Mouse (Mus musculus): ENCODE measurements around the gene Gsta2. TPM values are rescaled to one million over a fixed set of nuclear protein-coding genes. Genes with fewer than 3 reads are reported as not detected.
A peak's percentile ranks its signal among the peaks of the same experiment; 100 is the strongest.
"Not testable (repeated sequence)": the region's sequence is repeated elsewhere in the genome, so short reads cannot be mapped to it uniquely, and the experiment has no call there.

Gene Gsta2
- polyA plus RNA-seq, 1 experiment from 2014 or later = not detected

DNA sequence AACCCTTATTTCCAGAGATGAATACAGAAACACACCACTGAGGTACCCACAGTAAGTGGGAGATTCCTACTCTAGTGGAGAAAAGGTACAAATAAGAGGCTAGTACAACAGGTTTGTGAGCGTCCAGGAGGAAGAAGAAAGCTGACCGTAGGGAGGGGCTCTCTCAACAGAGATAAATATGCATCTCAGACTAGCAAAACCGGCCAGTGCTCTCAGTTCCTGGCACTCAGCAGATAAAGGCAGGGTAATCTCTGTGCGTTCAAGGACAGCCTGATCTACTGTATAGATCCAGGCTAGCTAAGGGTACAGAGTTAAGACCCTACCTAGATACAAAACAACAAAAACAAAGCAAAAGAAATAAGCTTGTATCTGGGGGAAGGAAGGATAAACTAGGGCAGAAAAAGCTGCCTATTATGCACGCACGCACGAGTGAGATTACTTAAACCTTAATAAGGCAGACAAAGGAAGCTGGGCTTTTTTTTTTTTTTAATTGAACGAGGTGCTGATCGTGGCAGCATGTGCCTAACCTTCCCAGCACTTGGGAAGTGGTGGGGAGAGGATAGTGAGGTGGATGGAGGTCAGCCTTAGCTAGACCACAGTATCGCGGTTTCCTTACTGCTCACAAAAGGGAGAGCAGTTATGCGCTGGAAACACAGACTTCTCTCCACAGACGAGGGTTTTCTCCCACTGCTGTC is 10.4 kb upstream of the Gsta2 start:
- ATAC-seq (ENCODE audit: low read depth) (no peak), DNase-seq (no peak)
- Histone ChIP-seq H3K36me3 (no peaks in the 10 kb centered on the region), H3K27ac (no peak overlapping the region), H3K27me3 (no peaks in the 10 kb centered on the region), H3K4me3 (replicated peaks) (no peak overlapping the region), H3K4me1 (replicated peaks) (no peaks in the 10 kb centered on the region), H3K4me2 (no peak overlapping the region), H3K9me3 (replicated peaks) (no peaks in the 10 kb centered on the region), H3K9ac (no peak overlapping the region)
- WGBS (ENCODE audit: insufficient replicate concordance) = 38% methylated on average over 13 of the region's 13 CpGs

DNA sequence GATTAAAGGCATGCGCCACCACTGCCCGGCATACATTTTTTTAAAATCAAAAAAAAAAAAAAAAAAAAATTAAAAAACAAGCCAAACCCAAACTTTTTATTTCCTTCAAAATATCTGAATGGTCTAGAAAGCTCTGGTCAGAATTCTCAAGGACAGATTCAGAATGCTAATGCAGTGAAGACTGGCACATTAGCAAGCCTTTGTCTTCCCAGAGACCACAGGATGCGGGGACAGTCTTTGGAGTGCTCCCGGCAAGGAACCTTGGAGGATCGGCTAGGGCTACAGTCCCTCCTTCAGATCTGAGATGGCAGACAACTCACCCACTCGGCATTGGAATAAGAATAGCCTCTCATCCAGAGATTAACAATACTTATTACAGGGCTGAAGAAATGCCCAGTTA is 9.1 kb upstream of the Gsta2 start:
- Histone ChIP-seq H3K4me3 (replicated peaks) (no peak overlapping the region), H3K4me1 (replicated peaks) (no peaks in the 10 kb centered on the region), H3K36me3 (no peaks in the 10 kb centered on the region), H3K27ac (no peak overlapping the region), H3K27me3 (no peaks in the 10 kb centered on the region), H3K9me3 (replicated peaks) (no peaks in the 10 kb centered on the region), H3K9ac (no peak overlapping the region), H3K4me2 (no peak overlapping the region)
- 82% methylated on average over 6 of the region's 6 CpGs for WGBS (ENCODE audit: insufficient replicate concordance)
- DNase-seq (no peak), ATAC-seq (ENCODE audit: low read depth) (no peak)

DNA sequence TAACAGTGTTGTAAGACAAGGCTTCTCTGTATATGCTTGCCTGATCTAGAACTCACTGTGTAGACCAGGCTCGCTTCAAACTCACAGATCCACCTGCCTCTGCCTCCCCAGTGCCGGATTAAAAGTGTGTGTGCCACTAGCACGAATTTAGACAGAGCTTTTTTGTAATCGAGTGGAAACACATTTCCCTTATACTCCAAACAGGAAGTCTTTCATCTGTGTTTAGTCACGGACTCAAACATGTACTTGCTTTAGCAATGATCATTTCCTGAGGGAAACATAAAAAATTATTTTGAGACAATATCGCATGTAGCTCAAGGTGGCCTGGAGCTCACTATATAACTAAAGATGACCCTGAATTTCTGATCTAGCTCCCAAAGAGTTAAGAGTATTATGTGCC is 7.8 kb upstream of the Gsta2 start:
- no peak overlapping the region for H3K4me2 ChIP-seq
- H3K27ac ChIP-seq = no peak overlapping the region
- H3K4me1 ChIP-seq (replicated peaks) = no peaks in the 10 kb centered on the region
- no peak overlapping the region for H3K4me3 ChIP-seq (replicated peaks)
- DNase-seq = no peak
- no peak for ATAC-seq (ENCODE audit: low read depth)
- H3K9ac ChIP-seq = no peak overlapping the region
- H3K36me3 ChIP-seq = no peaks in the 10 kb centered on the region
- H3K27me3 ChIP-seq = no peaks in the 10 kb centered on the region
- WGBS (ENCODE audit: insufficient replicate concordance) = 26% methylated on average over 6 of the region's 6 CpGs
- no peaks in the 10 kb centered on the region for H3K9me3 ChIP-seq (replicated peaks)

DNA sequence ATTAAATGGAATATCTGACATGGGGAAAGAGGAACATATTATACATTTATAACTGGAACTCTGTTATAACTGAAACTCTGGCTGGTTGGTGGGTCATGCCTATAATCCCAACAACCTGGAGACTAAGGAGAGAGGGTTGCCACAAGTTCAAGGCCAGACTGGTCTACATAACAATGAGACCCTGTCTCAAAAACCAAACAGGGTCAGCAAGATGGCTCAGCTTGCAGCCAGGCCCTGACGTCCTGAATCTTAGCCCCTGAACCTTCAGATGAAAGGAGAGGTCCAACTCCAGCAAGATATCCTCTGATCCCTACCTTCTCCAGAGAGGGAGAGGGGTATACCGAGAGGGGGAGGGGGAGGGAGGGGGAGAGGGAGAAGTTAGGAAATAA is 4.9 kb upstream of the Gsta2 start:
- no peaks in the 10 kb centered on the region for H3K27me3 ChIP-seq
- DNase-seq = no peak
- no peak overlapping the region for H3K4me3 ChIP-seq (replicated peaks)
- no peak for ATAC-seq (ENCODE audit: low read depth)
- H3K4me1 ChIP-seq (replicated peaks) = no peaks in the 10 kb centered on the region
- WGBS (ENCODE audit: insufficient replicate concordance) = 31% methylated on average over 2 of the region's 2 CpGs
- no peak overlapping the region for H3K9ac ChIP-seq
- no peaks in the 10 kb centered on the region for H3K36me3 ChIP-seq
- no peaks in the 10 kb centered on the region for H3K9me3 ChIP-seq (replicated peaks)
- H3K27ac ChIP-seq = no peak overlapping the region
- H3K4me2 ChIP-seq = no peak overlapping the region

DNA sequence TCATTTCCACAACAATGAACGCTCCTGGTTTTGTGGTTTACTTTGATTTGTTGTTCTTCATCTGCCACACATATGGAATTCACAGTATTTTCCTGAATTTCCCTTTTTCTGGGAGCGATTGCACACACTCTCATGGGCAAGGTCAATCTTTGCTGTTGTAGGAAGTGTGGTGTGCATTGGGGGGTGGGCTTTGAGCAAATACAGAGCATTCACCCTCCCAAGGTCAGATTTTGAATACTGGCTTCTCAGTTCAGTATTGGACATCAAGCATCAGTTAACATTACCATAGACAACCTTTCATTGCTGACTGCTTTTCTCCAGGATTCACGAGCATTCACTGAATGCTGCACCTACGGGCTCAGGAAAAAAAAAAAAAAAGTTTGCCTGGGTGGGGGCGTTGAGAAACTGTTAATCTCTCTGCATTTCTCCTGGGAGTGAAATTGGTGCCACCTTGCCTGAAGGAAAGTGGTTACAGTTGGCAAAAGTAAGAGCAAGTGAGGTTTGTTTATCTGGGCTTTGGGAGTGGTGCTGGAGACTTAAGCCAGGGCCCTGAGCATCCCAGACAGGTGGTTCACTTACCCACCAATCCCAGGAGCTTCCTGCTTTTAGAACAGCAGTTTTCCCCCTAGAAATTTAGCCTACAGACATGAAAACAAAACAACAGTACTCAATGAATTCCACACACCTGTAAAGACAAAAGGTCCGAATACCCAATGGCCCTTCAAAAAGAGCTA is 4.3 kb upstream of the Gsta2 start:
- H3K4me3 ChIP-seq (replicated peaks) = no peak overlapping the region
- ATAC-seq (ENCODE audit: low read depth) (no peak), DNase-seq (no peak)
- H3K4me1 ChIP-seq (replicated peaks) = no peaks in the 10 kb centered on the region
- no peaks in the 10 kb centered on the region for H3K36me3 ChIP-seq
- WGBS (ENCODE audit: insufficient replicate concordance) = 62% methylated on average over 6 of the region's 6 CpGs
- H3K27me3 ChIP-seq = no peaks in the 10 kb centered on the region
- no peak overlapping the region for H3K4me2 ChIP-seq
- H3K27ac ChIP-seq = no peak overlapping the region
- H3K9me3 ChIP-seq (replicated peaks) = no peaks in the 10 kb centered on the region
- H3K9ac ChIP-seq = no peak overlapping the region

DNA sequence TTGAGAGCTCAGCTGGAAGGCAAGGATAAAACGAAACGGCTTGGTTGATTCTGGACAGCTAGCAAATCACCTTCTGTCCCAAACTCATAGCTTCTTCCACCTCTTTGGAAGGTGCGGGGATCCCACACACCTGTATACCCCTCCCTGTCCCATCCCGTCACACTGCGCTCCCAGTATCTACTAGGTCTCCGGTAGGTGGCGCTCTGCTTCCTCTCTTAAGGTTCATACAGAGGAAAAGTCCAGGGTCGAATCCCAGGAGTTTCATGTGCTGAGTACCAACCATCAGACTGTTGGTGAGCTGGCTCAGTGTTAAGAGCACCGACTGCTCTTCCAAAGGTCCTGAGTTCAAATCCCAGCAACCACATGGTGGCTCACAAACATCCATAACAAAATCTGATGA is 2.5 kb upstream of the Gsta2 start:
- 10% methylated on average over 9 of the region's 9 CpGs for WGBS (ENCODE audit: insufficient replicate concordance)
- ATAC-seq (ENCODE audit: low read depth) = 0 out of 2 replicates have a peak, but pooled peaks have one; percentile 47

DNA sequence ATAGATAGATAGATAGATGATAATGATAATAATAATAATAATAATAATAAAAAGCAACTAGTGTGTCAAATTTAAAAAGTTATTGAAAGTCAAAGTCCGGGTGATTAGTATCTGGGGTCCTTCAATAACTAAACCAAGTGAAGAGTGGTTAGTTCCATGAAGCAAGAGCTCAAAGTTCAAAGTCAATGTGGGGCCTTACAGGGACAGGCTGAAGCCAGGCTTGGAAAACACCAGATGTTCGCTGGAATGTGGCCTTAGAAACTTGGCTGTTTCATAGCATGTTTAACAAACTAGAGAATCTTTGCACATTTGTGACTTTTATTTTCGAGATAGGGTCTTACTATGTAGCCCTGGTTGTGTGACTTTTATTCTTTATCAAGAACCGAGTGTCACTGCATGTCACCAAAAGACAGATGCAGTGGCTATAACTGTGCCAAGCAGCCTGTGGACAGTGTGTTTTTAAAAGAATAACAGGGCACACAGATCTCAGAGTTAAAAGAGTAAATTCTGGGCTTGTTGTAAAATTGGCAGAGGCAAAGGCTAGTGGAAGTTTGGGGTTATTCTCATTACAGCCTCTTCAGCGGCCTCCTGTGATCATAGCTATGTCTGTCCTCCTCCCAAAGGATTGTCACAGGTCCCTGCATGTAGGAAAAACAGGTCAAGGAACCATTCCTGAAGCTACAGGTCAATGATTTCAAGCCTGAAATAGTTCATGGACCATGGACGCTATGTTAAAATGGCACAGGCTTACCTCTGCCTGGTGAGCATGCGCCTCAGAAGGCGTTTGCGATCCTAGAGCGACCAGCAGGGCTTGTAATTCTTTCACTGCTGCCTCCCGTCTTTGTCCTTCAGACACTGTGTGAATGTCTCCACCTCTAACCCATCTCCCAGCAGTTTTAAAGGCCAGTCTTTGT is 666 bp downstream of the Gsta2 start:
- 61% methylated on average over 11 of the region's 11 CpGs for WGBS (ENCODE audit: insufficient replicate concordance)
- Histone ChIP-seq H3K4me1 (replicated peaks) (no peaks in the 10 kb centered on the region), H3K9ac (no peak overlapping the region), H3K36me3 (no peaks in the 10 kb centered on the region), H3K27me3 (no peaks in the 10 kb centered on the region), H3K4me3 (replicated peaks) (no peak overlapping the region), H3K9me3 (replicated peaks) (no peaks in the 10 kb centered on the region), H3K4me2 (no peak overlapping the region), H3K27ac (no peak overlapping the region)
- ATAC-seq (ENCODE audit: low read depth) (no peak), DNase-seq (no peak)

More for the DNA sequence above, 2.5 kb upstream of the Gsta2 start:
- no peaks in the 10 kb centered on the region for H3K36me3 ChIP-seq
- H3K4me3 ChIP-seq (replicated peaks) = no peak overlapping the region
- no peak overlapping the region for H3K4me2 ChIP-seq
- no peaks in the 10 kb centered on the region for H3K27me3 ChIP-seq
- peak; percentile 34 for DNase-seq
- no peak overlapping the region for H3K27ac ChIP-seq
- H3K9me3 ChIP-seq (replicated peaks) = no peaks in the 10 kb centered on the region
- no peak overlapping the region for H3K9ac ChIP-seq
- H3K4me1 ChIP-seq (replicated peaks) = no peaks in the 10 kb centered on the region

DNA sequence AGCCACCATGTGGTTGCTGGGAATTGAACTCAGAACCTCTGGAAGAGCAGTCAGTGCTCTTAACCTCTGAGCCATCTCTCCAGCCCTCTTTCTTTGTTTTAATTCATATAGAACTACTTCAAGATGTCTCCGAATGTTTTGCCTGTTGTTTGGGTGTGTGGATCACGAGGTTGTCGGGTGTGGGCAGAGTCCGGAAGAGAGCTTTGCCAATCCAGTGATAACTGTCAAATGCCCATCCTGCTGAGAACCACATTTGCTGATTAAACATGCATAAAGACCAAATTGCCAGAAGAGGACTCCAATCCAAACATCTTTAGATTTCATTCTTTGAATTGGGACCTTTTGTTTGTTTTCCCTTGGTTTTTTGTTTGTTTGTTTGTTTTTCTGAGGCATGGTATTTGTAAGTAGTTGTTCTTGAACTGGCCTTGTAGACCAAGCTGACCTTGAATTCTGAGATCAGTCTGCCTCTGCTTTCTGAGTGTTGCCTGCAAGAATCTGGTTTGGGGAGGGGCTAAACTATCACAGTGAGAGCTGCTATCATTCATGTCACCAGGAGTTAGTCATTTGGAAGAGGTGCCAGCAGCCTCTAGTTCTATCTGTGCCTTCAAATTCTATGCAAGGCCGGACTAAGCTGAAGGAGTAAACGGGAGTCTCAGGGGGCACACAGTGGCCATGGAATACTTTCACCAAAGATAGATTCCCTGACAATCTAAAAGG is 3.9 kb downstream of the Gsta2 start:
- H3K9me3 ChIP-seq (replicated peaks) = no peaks in the 10 kb centered on the region
- WGBS (ENCODE audit: insufficient replicate concordance) = 50% methylated on average over 6 of the region's 6 CpGs
- H3K27me3 ChIP-seq = no peaks in the 10 kb centered on the region

DNA sequence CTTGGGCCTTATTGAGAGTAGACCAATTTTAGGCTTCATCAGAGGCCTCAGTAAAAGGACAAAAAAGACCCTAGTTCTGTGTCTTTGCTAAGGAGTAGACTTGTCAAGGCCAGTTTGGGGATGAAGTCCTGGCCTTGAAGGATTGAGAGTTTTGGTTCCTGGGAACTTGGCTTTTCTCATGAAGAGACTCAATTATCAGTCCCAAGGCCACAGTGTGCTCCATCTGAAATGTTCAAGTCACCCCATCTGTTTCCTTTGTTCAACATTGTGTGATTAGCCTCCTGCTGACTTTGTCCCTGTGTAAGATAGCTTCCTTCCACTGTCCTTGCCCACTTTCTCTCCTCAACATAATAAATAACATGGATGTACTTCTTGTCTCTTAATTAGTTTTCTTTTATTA is 5.6 kb downstream of the Gsta2 start:
- not testable (repeated sequence) for H3K9ac ChIP-seq; H3K36me3 ChIP-seq; H3K27me3 ChIP-seq; ATAC-seq (ENCODE audit: low read depth); H3K4me1 ChIP-seq (replicated peaks); H3K4me2 ChIP-seq; DNase-seq; H3K9me3 ChIP-seq (replicated peaks); H3K27ac ChIP-seq; H3K4me3 ChIP-seq (replicated peaks)

More for the DNA sequence above, 3.9 kb downstream of the Gsta2 start:
- DNase-seq (no peak), ATAC-seq (ENCODE audit: low read depth) (no peak)
- Histone ChIP-seq H3K4me3 (replicated peaks) (no peak overlapping the region), H3K36me3 (no peaks in the 10 kb centered on the region), H3K9ac (no peak overlapping the region), H3K4me1 (replicated peaks) (no peaks in the 10 kb centered on the region), H3K27ac (no peak overlapping the region), H3K4me2 (no peak overlapping the region)

DNA sequence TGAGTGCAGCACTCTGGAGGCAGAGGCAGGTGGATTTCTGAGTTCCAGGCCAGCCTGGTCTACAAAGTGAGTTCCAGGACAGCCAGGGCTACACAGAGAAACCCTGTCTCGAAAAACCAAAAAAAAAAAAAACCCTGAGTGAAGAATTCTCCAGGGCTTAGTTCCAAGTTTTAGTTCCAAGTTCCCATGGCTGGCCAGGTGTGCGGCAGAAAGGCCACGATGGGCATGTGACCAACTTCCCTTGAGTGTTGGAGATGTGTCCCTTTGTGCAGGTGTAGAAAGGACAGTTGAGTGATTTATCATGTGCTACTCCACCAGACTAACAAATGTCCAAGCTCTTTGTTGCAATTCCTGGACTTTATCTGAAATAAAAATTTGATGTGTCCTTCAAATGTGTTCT is 6.4 kb downstream of the Gsta2 start:
- not testable (repeated sequence) for H3K36me3 ChIP-seq; H3K4me3 ChIP-seq (replicated peaks); H3K4me2 ChIP-seq; H3K27me3 ChIP-seq; DNase-seq; H3K4me1 ChIP-seq (replicated peaks); H3K9ac ChIP-seq; H3K9me3 ChIP-seq (replicated peaks); ATAC-seq (ENCODE audit: low read depth); H3K27ac ChIP-seq
- WGBS (ENCODE audit: insufficient replicate concordance) = 63% methylated on average over 3 of the region's 3 CpGs
